Mouse (Mus musculus) ES-CJ7 (cell line): ENCODE results near the gene Aprt.
A peak's percentile ranks its signal among the peaks of the same experiment; 100 is the strongest.

Experiments
- DNase-seq: peaks from one replicate; pipeline ENCODE4 v3.0.0; 2011; ENCODE audit warnings: low read depth, low spot score

Aprt gene

GRCm38 (mm10) chr8:122576648-122577022 is at the start of gene Aprt:
Gene Aprt (minus strand): TSS chr8:122576909.
- peak; percentile 97 for DNase-seq

GRCm38 (mm10) chr8:122625811-122626210 is 49.1 kb upstream of the Aprt start:
- DNase-seq, result no peak

- no peak for DNase-seq
Measured at GRCm38 (mm10) chr8:122624653-122625052, 47.9 kb upstream of the Aprt start.

- DNase-seq, result no peak
Measured at GRCm38 (mm10) chr8:122623844-122624642, 47.3 kb upstream of the Aprt start.

- no peak for DNase-seq
Measured at GRCm38 (mm10) chr8:122622727-122623126, 46.0 kb upstream of the Aprt start, which contains the start of gene Pabpn1l. Gene Pabpn1l (minus strand): TSS chr8:122622739.

- no peak for DNase-seq
Measured at GRCm38 (mm10) chr8:122620446-122620845, 43.7 kb upstream of the Aprt start.

GRCm38 (mm10) chr8:122618660-122619378 is 42.1 kb upstream of the Aprt start:
- no peak for DNase-seq

- peak; percentile 52 for DNase-seq
Measured at GRCm38 (mm10) chr8:122617947-122618546, 41.3 kb upstream of the Aprt start.

GRCm38 (mm10) chr8:122616181-122616905 is 39.6 kb upstream of the Aprt start:
- no peak for DNase-seq

GRCm38 (mm10) chr8:122611295-122612133 is 34.8 kb upstream of the Aprt start, which contains the start of the genes Galns and Trappc2l:
Gene Galns (minus strand): TSS chr8:122611463.
Gene Trappc2l (plus strand): TSS chr8:122611640.
- DNase-seq, result peak; percentile 99

- peak; percentile 29 for DNase-seq
Measured at GRCm38 (mm10) chr8:122610612-122611277, 34.0 kb upstream of the Aprt start.

GRCm38 (mm10) chr8:122610209-122610608 is 33.5 kb upstream of the Aprt start:
- DNase-seq, result no peak

- no peak for DNase-seq
Measured at GRCm38 (mm10) chr8:122606810-122607209, 30.1 kb upstream of the Aprt start.

GRCm38 (mm10) chr8:122605367-122605766 is 28.7 kb upstream of the Aprt start:
- DNase-seq, result no peak

GRCm38 (mm10) chr8:122604640-122605039 is 27.9 kb upstream of the Aprt start:
- DNase-seq, result no peak

- no peak for DNase-seq
Measured at GRCm38 (mm10) chr8:122600666-122601065, 24.0 kb upstream of the Aprt start.

- no peak for DNase-seq
Measured at GRCm38 (mm10) chr8:122596031-122596430, 19.3 kb upstream of the Aprt start.

- DNase-seq, result no peak
Measured at GRCm38 (mm10) chr8:122593783-122594507, 17.2 kb upstream of the Aprt start.

- no peak for DNase-seq
Measured at GRCm38 (mm10) chr8:122593240-122593639, 16.5 kb upstream of the Aprt start.
